Mouse (Mus musculus): ENCODE data around the gene Igf2bp2.

GRCm38 (mm10) chr16:22091255-22091783 is 71.8 kb downstream of the Igf2bp2 start:
- no peak for TF ChIP-seq POLR2A (IDR thresholded peaks at IDR 0.05; ENCODE audit: borderline replicate concordance, control insufficient read depth, low read depth, low read length)
- TF ChIP-seq CTCF (IDR thresholded peaks at IDR 0.05; ENCODE audit: control insufficient read depth, insufficient read depth, low read length) = no peak

All from bone marrow, adult 2 months (tissue).